Mouse (Mus musculus) kidney, postnatal 10 days (tissue): ENCODE results near the gene Gin1.
A peak's percentile ranks its signal among the peaks of the same experiment; 100 is the strongest.
"Not testable (repeated sequence)": the region's sequence is repeated elsewhere in the genome, so short reads cannot be mapped to it uniquely, and the experiment has no call there.

Source experiments
- DNase-seq: peaks from one replicate; pipeline ENCODE4 v3.0.0; 2021; ENCODE audit warnings: mixed read lengths

Gene Gin1

GRCm38 (mm10) chr1:97769904-97770753 is at the start of gene Gin1, which contains the start of gene Ppip5k2:
Gene Gin1 (plus strand): TSS chr1:97770172.
Gene Ppip5k2 (minus strand): TSS chr1:97770411.
- DNase-seq = peak; percentile 97

GRCm38 (mm10) chr1:97726730-97727129 is 43.2 kb upstream of the Gin1 start:
- peak; percentile 23 for DNase-seq

- DNase-seq = no peak
Observed at GRCm38 (mm10) chr1:97729339-97729738, 40.6 kb upstream of the Gin1 start.

GRCm38 (mm10) chr1:97743063-97743462 is 26.9 kb upstream of the Gin1 start:
- no peak for DNase-seq

GRCm38 (mm10) chr1:97745712-97746111 is 24.3 kb upstream of the Gin1 start:
- DNase-seq = no peak

- DNase-seq = no peak
Observed at GRCm38 (mm10) chr1:97746261-97746660, 23.7 kb upstream of the Gin1 start.

GRCm38 (mm10) chr1:97748163-97748562 is 21.8 kb upstream of the Gin1 start:
- DNase-seq = no peak

- DNase-seq = no peak
Observed at GRCm38 (mm10) chr1:97753216-97753615, 16.8 kb upstream of the Gin1 start.

GRCm38 (mm10) chr1:97754392-97754791 is 15.6 kb upstream of the Gin1 start:
- DNase-seq = no peak

GRCm38 (mm10) chr1:97759841-97760240 is 10.1 kb upstream of the Gin1 start:
- DNase-seq = no peak

- DNase-seq = no peak
Observed at GRCm38 (mm10) chr1:97760598-97760997, 9.4 kb upstream of the Gin1 start.

- DNase-seq = no peak
Observed at GRCm38 (mm10) chr1:97761477-97761876, 8.5 kb upstream of the Gin1 start.

GRCm38 (mm10) chr1:97765712-97766111 is 4.3 kb upstream of the Gin1 start:
- not testable (repeated sequence) for DNase-seq

- DNase-seq = no peak
Observed at GRCm38 (mm10) chr1:97768089-97768488, 1.9 kb upstream of the Gin1 start.

GRCm38 (mm10) chr1:97768906-97769293 is 1.1 kb upstream of the Gin1 start:
- DNase-seq = no peak

- no peak for DNase-seq
Observed at GRCm38 (mm10) chr1:97769294-97769903, 573 bp upstream of the Gin1 start.

GRCm38 (mm10) chr1:97771118-97771517 is 1.1 kb downstream of the Gin1 start:
- no peak for DNase-seq

GRCm38 (mm10) chr1:97771727-97772126 is 1.8 kb downstream of the Gin1 start:
- no peak for DNase-seq

- DNase-seq = no peak
Observed at GRCm38 (mm10) chr1:97773362-97773761, 3.4 kb downstream of the Gin1 start.

GRCm38 (mm10) chr1:97773973-97774372 is 4.0 kb downstream of the Gin1 start:
- no peak for DNase-seq

- no peak for DNase-seq
Observed at GRCm38 (mm10) chr1:97781674-97782073, 11.7 kb downstream of the Gin1 start.

- DNase-seq = no peak
Observed at GRCm38 (mm10) chr1:97784928-97785327, 15.0 kb downstream of the Gin1 start.

GRCm38 (mm10) chr1:97785685-97786393 is 15.9 kb downstream of the Gin1 start:
- no peak for DNase-seq

- DNase-seq = no peak
Observed at GRCm38 (mm10) chr1:97787674-97788073, 17.7 kb downstream of the Gin1 start.
